Mouse (Mus musculus) cerebellum, postnatal 36 days (tissue): ENCODE measurements around the gene Igfbp1.

ENCODE experiments used
- DNase-seq, 2 experiments: peaks; one replicate each; pipeline ENCODE4 v3.0.0; 2021 to 2022; ENCODE audit warnings: mixed read lengths in 2 of 2

Igfbp1 gene

DNA sequence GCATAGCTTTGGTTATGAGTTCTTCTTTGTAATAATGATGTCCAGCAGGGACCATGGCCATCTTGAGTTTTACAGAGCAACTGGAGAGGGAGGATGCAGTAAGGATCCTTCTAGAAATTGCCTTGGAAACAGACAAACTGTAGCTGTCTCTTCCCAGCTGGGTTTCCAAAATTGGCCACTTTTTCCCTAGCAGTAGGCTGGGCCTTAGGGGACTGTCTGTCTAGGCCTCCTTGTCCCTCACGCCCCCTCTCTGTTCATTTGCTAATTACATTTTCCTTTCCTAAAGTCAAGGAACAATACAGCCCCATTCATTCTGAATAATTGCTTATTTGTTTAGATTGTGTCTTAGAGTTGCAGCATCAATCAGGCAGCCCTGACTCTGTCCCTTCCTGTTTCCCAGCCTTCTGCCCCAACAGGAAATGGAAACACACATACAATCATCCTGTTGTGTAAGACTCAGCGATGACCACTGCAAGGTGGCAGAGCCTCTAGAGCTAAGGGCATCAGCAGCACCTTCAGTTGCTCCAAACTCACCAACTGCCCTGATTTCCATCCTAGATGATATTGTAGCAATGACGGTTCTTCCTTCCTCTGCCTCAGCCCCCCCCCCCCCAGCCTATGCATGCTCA, 37.5 kb downstream of the Igfbp1 start:
- DNase-seq, result no peak

DNA sequence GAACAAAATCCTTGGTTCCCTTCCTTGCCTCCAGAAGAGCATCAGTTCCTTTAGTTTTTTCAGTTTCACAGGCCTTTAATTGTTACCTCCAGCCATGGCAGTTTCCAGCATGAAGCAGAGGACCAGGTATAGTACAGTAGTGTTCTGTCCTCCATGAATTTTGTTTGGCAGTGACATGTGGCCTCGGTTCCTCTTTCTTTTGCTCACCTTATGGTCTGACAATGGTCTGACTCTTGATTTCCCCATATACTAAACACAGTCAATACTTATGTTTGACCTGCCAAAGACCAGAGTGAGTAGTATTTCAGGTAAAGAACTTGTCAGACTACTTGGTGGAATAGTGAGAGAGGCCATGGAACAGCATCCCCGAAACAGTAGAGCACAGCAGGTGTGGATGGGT, 39.2 kb downstream of the Igfbp1 start:
- no peak for DNase-seq

DNA sequence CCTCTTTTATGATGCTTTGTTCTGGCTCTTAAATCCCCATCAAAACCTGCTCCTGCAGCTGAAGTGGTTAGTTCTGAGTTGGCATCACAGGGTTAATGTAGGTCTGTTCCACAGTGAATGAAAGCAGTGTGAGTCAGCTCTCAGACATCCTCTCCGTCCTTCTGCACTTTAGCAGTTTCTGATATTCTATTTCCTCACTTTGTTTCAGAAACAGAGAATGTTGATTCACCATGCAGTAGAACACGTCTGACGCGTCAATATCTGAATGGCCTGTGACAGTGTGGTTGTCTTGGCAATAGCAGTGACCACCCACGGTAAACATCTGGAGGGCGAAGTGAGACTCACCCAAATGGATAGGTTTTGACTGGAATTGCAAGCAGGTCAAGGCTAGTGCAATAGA, 40.1 kb downstream of the Igfbp1 start:
- no peak for DNase-seq

DNA sequence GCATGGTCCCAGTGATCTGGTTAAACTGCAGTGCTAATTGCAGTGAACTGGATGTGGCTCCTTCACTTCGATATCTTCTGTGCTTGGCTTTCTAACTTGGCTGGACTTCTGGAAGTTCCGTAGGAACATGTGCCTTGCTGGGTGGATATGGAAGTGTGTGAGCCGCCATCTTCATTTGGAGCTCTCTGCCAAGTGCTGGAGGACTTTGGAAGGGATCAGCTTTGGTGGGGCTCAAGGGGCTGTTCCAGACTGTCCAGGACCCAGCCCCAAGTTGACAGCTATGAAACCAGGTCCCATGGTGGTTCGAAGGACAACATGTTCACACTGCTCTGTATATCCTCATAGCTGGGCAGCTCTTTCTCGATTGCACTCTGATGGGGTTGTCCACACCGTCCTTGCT, 41.0 kb downstream of the Igfbp1 start:
- no peak for DNase-seq

DNA sequence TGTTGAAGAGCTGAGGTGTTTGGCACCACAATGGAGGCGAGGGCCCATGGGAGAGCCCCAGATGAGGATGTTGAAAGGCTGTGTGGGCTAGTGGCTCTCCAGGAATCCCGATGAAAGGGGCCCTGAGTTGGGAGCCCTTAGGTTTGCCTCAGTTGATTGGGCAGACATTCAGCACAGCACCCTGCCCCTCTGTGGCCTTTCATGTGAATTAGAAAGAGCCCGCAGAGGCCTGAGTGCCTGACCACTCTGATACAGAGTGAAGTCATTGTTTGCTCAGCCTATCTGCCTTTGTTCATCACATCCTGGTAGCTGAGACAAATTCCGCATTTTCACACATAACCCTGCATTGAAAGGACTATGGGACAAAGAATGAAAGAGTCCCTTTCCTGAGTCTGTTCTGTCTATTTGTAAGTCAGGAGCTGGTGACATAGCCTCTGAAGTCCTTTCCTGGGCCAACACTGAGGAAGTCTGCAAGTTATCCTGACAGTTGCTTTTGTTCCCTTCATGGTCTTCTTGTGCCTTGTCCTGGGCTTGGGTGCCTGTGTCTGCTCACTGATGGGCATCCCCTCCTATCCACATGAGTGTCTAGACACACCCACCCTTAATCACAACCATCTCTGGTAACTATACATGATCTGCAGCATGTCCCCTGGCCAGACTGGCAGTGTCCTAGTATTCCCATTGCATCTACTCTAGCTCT, 41.6 kb downstream of the Igfbp1 start:
- DNase-seq, result no peak

DNA sequence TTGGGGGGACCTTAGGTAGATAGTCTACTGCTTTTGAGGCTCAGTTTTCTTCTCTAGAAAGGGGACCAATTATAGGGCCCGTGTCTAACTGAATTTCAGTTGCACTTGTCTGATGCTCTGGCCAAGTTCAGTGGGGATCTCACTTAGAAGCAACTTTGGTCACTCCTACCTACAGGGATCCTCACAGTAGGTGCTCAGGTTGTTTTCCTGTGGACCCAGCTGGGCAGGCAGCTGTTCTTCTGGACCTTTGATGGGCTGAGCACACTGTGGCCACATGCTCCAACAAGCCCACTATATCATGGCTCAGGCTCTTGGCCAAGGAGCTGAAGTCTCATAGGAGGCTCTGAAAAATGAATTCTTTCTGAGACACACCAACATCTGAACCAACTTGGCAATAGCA, 47.2 kb downstream of the Igfbp1 start:
- no peak for DNase-seq

DNA sequence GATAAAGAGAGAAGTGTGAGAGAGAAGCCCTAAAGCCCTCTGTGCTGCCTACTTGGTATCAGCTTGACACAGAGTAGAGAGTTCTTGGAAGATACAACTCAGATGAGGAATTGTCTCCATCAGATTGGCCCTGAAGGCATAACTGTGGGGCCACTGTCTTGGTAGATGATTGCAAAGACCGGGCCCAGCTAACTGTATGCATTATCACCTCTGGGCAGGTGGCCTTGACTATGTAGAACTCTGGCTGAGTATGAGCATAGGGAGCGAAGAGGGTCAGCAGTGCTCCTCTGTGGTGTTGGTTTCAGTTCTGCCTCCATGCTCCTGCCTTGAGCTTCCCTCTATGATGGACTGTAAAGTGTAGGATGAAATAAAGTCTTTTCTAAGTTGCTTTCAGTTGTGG, 52.8 kb downstream of the Igfbp1 start:
- no peak for DNase-seq

DNA sequence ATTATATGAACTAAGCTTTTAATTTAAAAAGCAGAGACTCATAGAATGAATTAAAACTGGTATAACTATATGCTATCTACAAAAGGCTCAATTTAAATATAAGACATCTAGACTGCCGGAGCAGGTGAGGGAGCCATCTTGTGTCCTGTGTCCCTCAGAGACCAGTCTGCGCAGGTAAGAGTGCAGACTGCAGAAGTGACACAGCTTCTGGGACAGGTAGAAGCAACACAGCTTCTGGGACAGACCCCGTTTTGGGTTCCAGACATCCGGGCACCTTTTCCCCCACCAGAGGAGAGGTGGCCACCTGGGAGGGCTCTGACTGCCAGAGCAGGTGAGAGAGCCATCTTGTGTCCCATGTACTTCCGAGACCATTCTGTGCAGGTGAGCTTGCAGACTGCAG, 53.3 kb downstream of the Igfbp1 start:
- no peak for DNase-seq
